Mouse (Mus musculus) c-Kit-negative CD71-positive TER-119-positive erythroid progenitor cells, embryonic 14.5 days (primary cell): ENCODE results near the gene Hsdl2.
"Not testable (repeated sequence)": the region's sequence is repeated elsewhere in the genome, so short reads cannot be mapped to it uniquely, and the experiment has no call there.

ENCODE experiments used
- DNase-seq: peaks from one replicate; pipeline ENCODE4 v3.0.0-alpha.2; 2013; ENCODE audit warnings: low read depth, low spot score

Gene Hsdl2

GRCm38 (mm10) chr4:59581314-59582185 lies at the start of gene Hsdl2:
Gene Hsdl2 (plus strand): TSS chr4:59581563.
- DNase-seq = peak; percentile 100

GRCm38 (mm10) chr4:59533268-59533667 lies 48.1 kb upstream of the Hsdl2 start:
- peak; percentile 68 for DNase-seq

- no peak for DNase-seq
Measured at GRCm38 (mm10) chr4:59535624-59536023, 45.7 kb upstream of the Hsdl2 start.

- no peak for DNase-seq
Measured at GRCm38 (mm10) chr4:59536281-59536680, 45.1 kb upstream of the Hsdl2 start.

GRCm38 (mm10) chr4:59543006-59543405 lies 38.4 kb upstream of the Hsdl2 start:
- no peak for DNase-seq

- DNase-seq = no peak
Measured at GRCm38 (mm10) chr4:59544654-59545053, 36.7 kb upstream of the Hsdl2 start.

- DNase-seq = no peak
Measured at GRCm38 (mm10) chr4:59546285-59547071, 34.9 kb upstream of the Hsdl2 start.

- DNase-seq = peak; percentile 58
Measured at GRCm38 (mm10) chr4:59547136-59547889, 34.0 kb upstream of the Hsdl2 start.

- no peak for DNase-seq
Measured at GRCm38 (mm10) chr4:59548011-59548559, 33.3 kb upstream of the Hsdl2 start.

- peak; percentile 62 for DNase-seq
Measured at GRCm38 (mm10) chr4:59548560-59549174, 32.7 kb upstream of the Hsdl2 start.

- DNase-seq = peak; percentile 91
Measured at GRCm38 (mm10) chr4:59549175-59549976, 32.0 kb upstream of the Hsdl2 start, which contains the start of gene Ptbp3. Gene Ptbp3 (minus strand): TSS chr4:59549364.

- no peak for DNase-seq
Measured at GRCm38 (mm10) chr4:59549977-59550560, 31.3 kb upstream of the Hsdl2 start.

- no peak for DNase-seq
Measured at GRCm38 (mm10) chr4:59551901-59552300, 29.5 kb upstream of the Hsdl2 start.

GRCm38 (mm10) chr4:59552835-59553234 lies 28.5 kb upstream of the Hsdl2 start:
- DNase-seq = no peak

- DNase-seq = no peak
Measured at GRCm38 (mm10) chr4:59553576-59553975, 27.8 kb upstream of the Hsdl2 start.

GRCm38 (mm10) chr4:59555177-59555576 lies 26.2 kb upstream of the Hsdl2 start:
- DNase-seq = no peak

GRCm38 (mm10) chr4:59557343-59557742 lies 24.0 kb upstream of the Hsdl2 start:
- DNase-seq = not testable (repeated sequence)

GRCm38 (mm10) chr4:59558096-59558720 lies 23.2 kb upstream of the Hsdl2 start:
- no peak for DNase-seq

- DNase-seq = no peak
Measured at GRCm38 (mm10) chr4:59560141-59560540, 21.2 kb upstream of the Hsdl2 start.
